Mouse (Mus musculus): ENCODE data around the gene Phb. TPM values are rescaled to one million over a fixed set of nuclear protein-coding genes. Genes with fewer than 3 reads are reported as not detected.

The Phb gene
- total and polyA plus RNA-seq, 2 experiments from 2014 or later: 432 to 446 TPM

DNA sequence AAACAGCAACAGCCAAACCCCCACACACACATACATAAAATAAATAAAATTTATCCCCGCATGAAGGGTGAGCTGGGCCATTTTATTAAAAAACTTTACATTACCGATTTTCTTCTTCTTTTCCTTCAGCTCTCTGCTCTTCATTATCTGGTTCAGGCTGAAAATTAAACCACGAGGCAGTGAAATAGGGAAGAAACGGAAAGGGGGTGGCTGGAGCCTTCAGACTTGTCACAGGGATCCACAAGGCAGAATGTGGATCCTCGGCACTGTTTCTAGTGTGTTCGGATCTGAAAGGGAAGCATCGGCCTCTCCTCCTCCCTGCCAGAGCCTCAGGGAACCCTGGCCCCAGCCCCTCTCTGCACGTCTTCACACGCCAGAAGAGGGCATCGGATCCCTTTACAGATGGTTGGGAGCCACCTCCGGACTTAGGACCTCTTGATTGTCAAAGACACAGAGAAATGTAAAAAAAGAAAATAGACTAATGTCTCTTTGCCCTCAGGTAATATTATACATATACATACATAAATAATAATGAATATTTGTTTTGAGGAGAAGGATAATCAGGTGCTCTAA lies 20.4 kb downstream of the Phb start:
- Histone ChIP-seq H3K36me3 (replicated peaks; ENCODE audit: control insufficient read depth, insufficient read depth, low read length) (no peaks in the 10 kb centered on the region), H3K4me3 (ENCODE audit: low read depth, low read length) (no peak overlapping the region), H3K9ac (replicated peaks; ENCODE audit: low read depth, low read length) (no peak overlapping the region), H3K4me1 (ENCODE audit: control insufficient read depth, insufficient read depth) (peaks cover 13% of the 10 kb centered on the region), H3K27me3 (ENCODE audit: control insufficient read depth, insufficient read depth, low read length) (no peaks in the 10 kb centered on the region), H3K4me2 (ENCODE audit: low read depth, low read length) (no peak overlapping the region), H3K27ac (ENCODE audit: low read depth) (no peak overlapping the region), H3K9me3 (replicated peaks; ENCODE audit: control insufficient read depth, low read length) (no peaks in the 10 kb centered on the region)
- TF ChIP-seq CTCF (IDR thresholded peaks at IDR 0.05; ENCODE audit: low read depth): peak; percentile 32
- TF ChIP-seq EP300 (IDR thresholded peaks at IDR 0.05; ENCODE audit: low read depth): no peak
- 40% methylated on average over 11 of the region's 11 CpGs for WGBS
- ATAC-seq (ENCODE audit: insufficient read depth, low read depth): no peak
- DNase-seq (ENCODE audit: low spot score): no peak

GRCm38 (mm10) chr11:95688515-95688914 lies 21.8 kb downstream of the Phb start:
- H3K36me3 ChIP-seq (replicated peaks; ENCODE audit: control insufficient read depth, insufficient read depth, low read length): no peaks in the 10 kb centered on the region
- 31% methylated on average over 6 of the region's 6 CpGs for WGBS
- peak overlapping the region; percentile 43 for H3K4me2 ChIP-seq (ENCODE audit: low read depth, low read length)
- H3K4me3 ChIP-seq (ENCODE audit: low read depth, low read length): no peak overlapping the region
- peak overlapping the region; percentile 22; the same call in 1 of the 2 replicates for H3K9ac ChIP-seq (replicated peaks; ENCODE audit: low read depth, low read length)
- DNase-seq (ENCODE audit: low spot score): peak; percentile 72
- ATAC-seq (ENCODE audit: insufficient read depth, low read depth): peak; percentile 53; the same call in 1 of the 2 replicates
- H3K4me1 ChIP-seq (ENCODE audit: control insufficient read depth, insufficient read depth): peaks cover 13% of the 10 kb centered on the region
- H3K27ac ChIP-seq (ENCODE audit: low read depth): peak overlapping the region; percentile 78
- H3K9me3 ChIP-seq (replicated peaks; ENCODE audit: control insufficient read depth, low read length): no peaks in the 10 kb centered on the region
- H3K27me3 ChIP-seq (ENCODE audit: control insufficient read depth, insufficient read depth, low read length): no peaks in the 10 kb centered on the region
- no peak for TF ChIP-seq CTCF (IDR thresholded peaks at IDR 0.05; ENCODE audit: low read depth)
- TF ChIP-seq EP300 (IDR thresholded peaks at IDR 0.05; ENCODE audit: low read depth): no peak

GRCm38 (mm10) chr11:95688981-95689380 lies 22.2 kb downstream of the Phb start:
- H3K4me2 ChIP-seq (ENCODE audit: low read depth, low read length): peak overlapping the region; percentile 43
- no peaks in the 10 kb centered on the region for H3K36me3 ChIP-seq (replicated peaks; ENCODE audit: control insufficient read depth, insufficient read depth, low read length)
- DNase-seq (ENCODE audit: low spot score) (peak; percentile 34), ATAC-seq (ENCODE audit: insufficient read depth, low read depth) (peak; percentile 59)
- 11% methylated on average over 7 of the region's 7 CpGs for WGBS
- H3K27ac ChIP-seq (ENCODE audit: low read depth): peak overlapping the region; percentile 78
- no peak overlapping the region for H3K4me3 ChIP-seq (ENCODE audit: low read depth, low read length)
- H3K9me3 ChIP-seq (replicated peaks; ENCODE audit: control insufficient read depth, low read length): no peaks in the 10 kb centered on the region
- H3K9ac ChIP-seq (replicated peaks; ENCODE audit: low read depth, low read length): no peak overlapping the region; the same call in 1 of the 2 replicates
- H3K4me1 ChIP-seq (ENCODE audit: control insufficient read depth, insufficient read depth): peaks cover 13% of the 10 kb centered on the region
- no peaks in the 10 kb centered on the region for H3K27me3 ChIP-seq (ENCODE audit: control insufficient read depth, insufficient read depth, low read length)
- TF ChIP-seq EP300 (IDR thresholded peaks at IDR 0.05; ENCODE audit: low read depth): no peak
- no peak for TF ChIP-seq CTCF (IDR thresholded peaks at IDR 0.05; ENCODE audit: low read depth)

- H3K4me1 ChIP-seq (ENCODE audit: control insufficient read depth, insufficient read depth): peaks cover 13% of the 10 kb centered on the region
- peak overlapping the region; percentile 78 for H3K27ac ChIP-seq (ENCODE audit: low read depth)
- no peaks in the 10 kb centered on the region for H3K9me3 ChIP-seq (replicated peaks; ENCODE audit: control insufficient read depth, low read length)
- H3K4me2 ChIP-seq (ENCODE audit: low read depth, low read length): no peak overlapping the region
- no peak for TF ChIP-seq CTCF (IDR thresholded peaks at IDR 0.05; ENCODE audit: low read depth)
- no peak for TF ChIP-seq EP300 (IDR thresholded peaks at IDR 0.05; ENCODE audit: low read depth)
- DNase-seq (ENCODE audit: low spot score): no peak
- no peak overlapping the region for H3K4me3 ChIP-seq (ENCODE audit: low read depth, low read length)
- WGBS: 52% methylated on average over 3 of the region's 3 CpGs
- no peak for ATAC-seq (ENCODE audit: insufficient read depth, low read depth)
- H3K36me3 ChIP-seq (replicated peaks; ENCODE audit: control insufficient read depth, insufficient read depth, low read length): no peaks in the 10 kb centered on the region
- no peaks in the 10 kb centered on the region for H3K27me3 ChIP-seq (ENCODE audit: control insufficient read depth, insufficient read depth, low read length)
- no peak overlapping the region for H3K9ac ChIP-seq (replicated peaks; ENCODE audit: low read depth, low read length)
These were observed 22.8 kb downstream of the Phb start for GRCm38 (mm10) chr11:95689544-95689943.

DNA sequence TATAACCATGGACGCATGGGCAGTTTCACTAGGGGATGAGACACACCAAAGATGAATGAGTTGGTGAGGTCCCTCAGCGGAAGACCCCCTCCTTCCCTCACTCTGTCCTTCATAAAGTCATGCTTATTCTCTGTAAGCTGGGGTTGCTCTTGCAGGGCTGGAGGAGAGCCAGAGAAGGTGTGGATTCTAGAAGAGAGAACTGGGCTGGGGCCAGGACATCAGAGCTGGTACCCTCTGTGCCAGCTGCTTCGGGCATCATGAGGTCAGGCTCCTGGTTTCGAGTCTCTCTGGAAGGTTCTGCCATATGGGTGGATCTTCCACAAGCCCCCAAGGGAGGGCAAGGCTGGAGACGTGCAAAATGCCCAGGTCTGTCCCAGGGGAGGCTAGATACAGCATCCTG lies 31.8 kb downstream of the Phb start:
- no peaks in the 10 kb centered on the region for H3K36me3 ChIP-seq (replicated peaks; ENCODE audit: control insufficient read depth, insufficient read depth, low read length)
- H3K4me2 ChIP-seq (ENCODE audit: low read depth, low read length): no peak overlapping the region
- H3K27me3 ChIP-seq (ENCODE audit: control insufficient read depth, insufficient read depth, low read length): no peaks in the 10 kb centered on the region
- DNase-seq (ENCODE audit: low spot score) (no peak), ATAC-seq (ENCODE audit: insufficient read depth, low read depth) (no peak)
- no peaks in the 10 kb centered on the region for H3K9me3 ChIP-seq (replicated peaks; ENCODE audit: control insufficient read depth, low read length)
- H3K4me1 ChIP-seq (ENCODE audit: control insufficient read depth, insufficient read depth): no peaks in the 10 kb centered on the region
- H3K9ac ChIP-seq (replicated peaks; ENCODE audit: low read depth, low read length): no peak overlapping the region
- no peak overlapping the region for H3K4me3 ChIP-seq (ENCODE audit: low read depth, low read length)
- TF ChIP-seq EP300 (IDR thresholded peaks at IDR 0.05; ENCODE audit: low read depth) (no peak), CTCF (IDR thresholded peaks at IDR 0.05; ENCODE audit: low read depth) (no peak)
- WGBS: 73% methylated on average over 5 of the region's 5 CpGs
- H3K27ac ChIP-seq (ENCODE audit: low read depth): no peak overlapping the region
